Mouse (Mus musculus) thymus, adult 2 months (tissue): ENCODE data around the gene Adamtsl5. TPM values are rescaled to one million over a fixed set of nuclear protein-coding genes. Genes with fewer than 3 reads are reported as not detected.

Experiments used
- DNase-seq: peaks from one replicate; pipeline ENCODE4 v3.0.0; 2021
- H3K27ac ChIP-seq: fragments of 200-500 bp; 2 replicates; pipeline ENCODE4 v1.5.1; 2012; ENCODE audit warnings: low read length, control low read depth; ENCODE audit not compliant: control insufficient read depth, insufficient read depth
- H3K27me3 ChIP-seq: fragments of 200-500 bp; 2 replicates; pipeline ENCODE4 v1.6.1; 2012; ENCODE audit warnings: mild to moderate bottlenecking, low read length, moderate library complexity, mixed read lengths; ENCODE audit not compliant: control insufficient read depth, insufficient read depth
- H3K36me3 ChIP-seq: fragments of 200-500 bp; 2 replicates; pipeline ENCODE4 v1.6.1; 2012; ENCODE audit warnings: mild to moderate bottlenecking, low read length, moderate library complexity; ENCODE audit not compliant: control insufficient read depth, insufficient read depth
- H3K4me1 ChIP-seq: fragments of 200-500 bp; replicated peaks from 2 replicates; pipeline ENCODE4 v1.6.1; 2012; ENCODE audit warnings: low read length; ENCODE audit not compliant: control insufficient read depth, insufficient read depth
- H3K4me3 ChIP-seq: fragments of 200-500 bp; 2 replicates; pipeline ENCODE4 v1.5.1; 2012; ENCODE audit warnings: mild to moderate bottlenecking, low read length, control low read depth, moderate library complexity; ENCODE audit not compliant: control insufficient read depth, insufficient read depth
- CTCF ChIP-seq: fragments of 200-500 bp; IDR thresholded peaks from 2 replicates; pipeline ENCODE4 v1.5.1; 2012; ENCODE audit warnings: mild to moderate bottlenecking, control low read depth, low read length, moderate library complexity, borderline replicate concordance; ENCODE audit not compliant: control insufficient read depth, poor library complexity, insufficient read depth; ENCODE audit errors: extremely low read depth
- POLR2A ChIP-seq: fragments of 200-500 bp; IDR thresholded peaks from 2 replicates; pipeline ENCODE4 v1.6.1; 2012; ENCODE audit warnings: mild to moderate bottlenecking, low read length, control low read depth, moderate library complexity; ENCODE audit not compliant: control insufficient read depth, poor library complexity, insufficient read depth; ENCODE audit errors: extremely low read depth
- WGBS: fragments of 180-500 bp; shearing (Covaris S2); methylation state at CpG from one replicate; pipeline ENCODE4 v1.1.7; 2018; 5-methylcytosine and 5-hydroxymethylcytosine counted together
- polyA plus RNA-seq: library from polyadenylated mRNA; depleted of rRNA; stranded (reverse); fragments of >200 nt; gene quantifications from 2 replicates; pipeline ENCODE4 v1.2.3, GENCODE M21; 2012

Gene Adamtsl5
- polyA plus RNA-seq, 1 experiment, result 9.0 TPM

GRCm38 (mm10) chr10:80368392-80368791 is 20.2 kb upstream of the Adamtsl5 start:
- 94% methylated on average over 6 of the region's 6 CpGs for WGBS
- peaks cover 3% of the 10 kb centered on the region; the same call in 1 of the 2 replicates for H3K27me3 ChIP-seq

GRCm38 (mm10) chr10:80367954-80368353 is 19.7 kb upstream of the Adamtsl5 start:
- Histone ChIP-seq H3K27me3 (peaks cover 3% of the 10 kb centered on the region; the same call in 1 of the 2 replicates), H3K4me1 (peaks cover 14% of the 10 kb centered on the region), H3K36me3 (no peaks in the 10 kb centered on the region), H3K27ac (no peak overlapping the region), H3K4me3 (no peak overlapping the region)
- 68% methylated on average over 5 of the region's 5 CpGs for WGBS
- no peak for DNase-seq
- TF ChIP-seq POLR2A (no peak), CTCF (no peak)

More at GRCm38 (mm10) chr10:80368392-80368791, 20.2 kb upstream of the Adamtsl5 start:
- no peak for DNase-seq
- H3K27ac ChIP-seq, result no peak overlapping the region
- peaks cover 14% of the 10 kb centered on the region for H3K4me1 ChIP-seq
- TF ChIP-seq CTCF, result no peak
- TF ChIP-seq POLR2A, result no peak
- H3K36me3 ChIP-seq, result no peaks in the 10 kb centered on the region
- H3K4me3 ChIP-seq, result no peak overlapping the region

GRCm38 (mm10) chr10:80365736-80366135 is 17.5 kb upstream of the Adamtsl5 start:
- Histone ChIP-seq H3K27me3 (peaks cover 3% of the 10 kb centered on the region; the same call in 1 of the 2 replicates), H3K4me3 (no peak overlapping the region), H3K36me3 (no peaks in the 10 kb centered on the region), H3K27ac (no peak overlapping the region), H3K4me1 (no peaks in the 10 kb centered on the region)
- no peak for DNase-seq
- 64% methylated on average over 6 of the region's 6 CpGs for WGBS
- TF ChIP-seq CTCF (no peak), POLR2A (no peak)

GRCm38 (mm10) chr10:80363734-80364133 is 15.5 kb upstream of the Adamtsl5 start:
- TF ChIP-seq POLR2A, result no peak
- TF ChIP-seq CTCF, result no peak

GRCm38 (mm10) chr10:80357994-80358639 is 9.9 kb upstream of the Adamtsl5 start:
- no peak overlapping the region for H3K27ac ChIP-seq
- H3K36me3 ChIP-seq, result no peaks in the 10 kb centered on the region
- H3K4me3 ChIP-seq, result no peak overlapping the region
- TF ChIP-seq POLR2A, result no peak
- 8% methylated on average over 31 of the region's 31 CpGs for WGBS
- DNase-seq, result no peak
- peaks cover 18% of the 10 kb centered on the region for H3K27me3 ChIP-seq
- no peaks in the 10 kb centered on the region for H3K4me1 ChIP-seq

More at GRCm38 (mm10) chr10:80363734-80364133, 15.5 kb upstream of the Adamtsl5 start:
- WGBS, result 67% methylated on average over 6 of the region's 6 CpGs
- H3K27ac ChIP-seq, result no peak overlapping the region
- H3K4me3 ChIP-seq, result no peak overlapping the region
- no peaks in the 10 kb centered on the region for H3K36me3 ChIP-seq
- DNase-seq, result no peak
- H3K27me3 ChIP-seq, result peaks cover 3% of the 10 kb centered on the region; the same call in 1 of the 2 replicates
- H3K4me1 ChIP-seq, result no peaks in the 10 kb centered on the region

GRCm38 (mm10) chr10:80357336-80357735 is 9.1 kb upstream of the Adamtsl5 start:
- no peak for DNase-seq
- Histone ChIP-seq H3K27me3 (peaks cover 18% of the 10 kb centered on the region), H3K36me3 (no peaks in the 10 kb centered on the region), H3K4me3 (no peak overlapping the region), H3K4me1 (no peaks in the 10 kb centered on the region), H3K27ac (no peak overlapping the region)
- WGBS, result 35% methylated on average over 7 of the region's 7 CpGs
- TF ChIP-seq POLR2A (no peak), CTCF (no peak)
